Mouse (Mus musculus): Measurements from ENCODE around the gene Wdr35. TPM values are rescaled to one million over a fixed set of nuclear protein-coding genes. Genes with fewer than 3 reads are reported as not detected.

The Wdr35 gene
- polyA plus RNA-seq, 1 experiment from 2014 or later = 22.1 TPM

- H3K4me3 ChIP-seq (ENCODE audit: low read length) = no peak overlapping the region
- WGBS = 81% methylated on average over 5 of the region's 5 CpGs
- H3K36me3 ChIP-seq (ENCODE audit: control insufficient read depth, insufficient read depth, low read length) = no peaks in the 10 kb centered on the region
- H3K9ac ChIP-seq (ENCODE audit: low read length) = no peak overlapping the region
- no peaks in the 10 kb centered on the region for H3K4me1 ChIP-seq (replicated peaks; ENCODE audit: control insufficient read depth, insufficient read depth, low read length)
- H3K27me3 ChIP-seq (ENCODE audit: control insufficient read depth, insufficient read depth, low read depth, low read length) = no peaks in the 10 kb centered on the region
- H3K4me2 ChIP-seq (ENCODE audit: low read depth, low read length) = no peak overlapping the region
- ATAC-seq (ENCODE audit: low read depth) = no peak
- H3K27ac ChIP-seq (ENCODE audit: low read length) = no peak overlapping the region
- H3K9me3 ChIP-seq (ENCODE audit: control insufficient read depth, low read length) = no peaks in the 10 kb centered on the region
Measured at GRCm38 (mm10) chr12:9040177-9040576, 66.5 kb downstream of the Wdr35 start.

- Histone ChIP-seq H3K4me1 (replicated peaks; ENCODE audit: control insufficient read depth, insufficient read depth, low read length) (no peaks in the 10 kb centered on the region), H3K9me3 (ENCODE audit: control insufficient read depth, low read length) (no peaks in the 10 kb centered on the region), H3K27me3 (ENCODE audit: control insufficient read depth, insufficient read depth, low read depth, low read length) (no peaks in the 10 kb centered on the region), H3K4me2 (ENCODE audit: low read depth, low read length) (no peak overlapping the region), H3K27ac (ENCODE audit: low read length) (no peak overlapping the region), H3K4me3 (ENCODE audit: low read length) (no peak overlapping the region), H3K9ac (ENCODE audit: low read length) (no peak overlapping the region), H3K36me3 (ENCODE audit: control insufficient read depth, insufficient read depth, low read length) (no peaks in the 10 kb centered on the region)
- 77% methylated on average over 7 of the region's 7 CpGs for WGBS
- no peak for ATAC-seq (ENCODE audit: low read depth)
Measured at GRCm38 (mm10) chr12:9040686-9041085, 67.0 kb downstream of the Wdr35 start.

DNA sequence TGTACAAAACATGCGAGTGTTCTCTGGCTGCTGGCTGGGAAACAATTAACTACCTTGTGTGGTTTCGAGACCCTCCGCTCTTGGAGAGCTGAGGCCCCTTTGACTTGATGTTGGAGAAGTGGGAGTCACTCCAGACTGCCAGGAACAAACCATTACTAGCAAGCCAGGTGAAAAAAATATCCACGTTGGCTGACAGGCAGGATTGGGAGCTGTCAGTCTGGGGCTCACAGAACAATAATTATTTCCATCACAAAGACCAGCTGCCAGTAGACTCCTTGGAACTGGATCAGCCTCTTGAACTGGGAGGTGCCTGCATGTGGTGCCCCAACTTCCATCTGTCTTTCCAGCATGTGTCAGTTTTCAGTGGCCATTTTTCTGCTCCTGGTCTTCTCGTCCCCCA is 68.6 kb downstream of the Wdr35 start:
- ATAC-seq (ENCODE audit: low read depth) = no peak
- H3K27ac ChIP-seq (ENCODE audit: low read length) = no peak overlapping the region
- no peaks in the 10 kb centered on the region for H3K4me1 ChIP-seq (replicated peaks; ENCODE audit: control insufficient read depth, insufficient read depth, low read length)
- WGBS = 74% methylated on average over 5 of the region's 5 CpGs
- no peak overlapping the region for H3K4me3 ChIP-seq (ENCODE audit: low read length)
- H3K9me3 ChIP-seq (ENCODE audit: control insufficient read depth, low read length) = no peaks in the 10 kb centered on the region
- no peak overlapping the region for H3K4me2 ChIP-seq (ENCODE audit: low read depth, low read length)
- H3K36me3 ChIP-seq (ENCODE audit: control insufficient read depth, insufficient read depth, low read length) = no peaks in the 10 kb centered on the region
- no peaks in the 10 kb centered on the region for H3K27me3 ChIP-seq (ENCODE audit: control insufficient read depth, insufficient read depth, low read depth, low read length)
- no peak overlapping the region for H3K9ac ChIP-seq (ENCODE audit: low read length)

DNA sequence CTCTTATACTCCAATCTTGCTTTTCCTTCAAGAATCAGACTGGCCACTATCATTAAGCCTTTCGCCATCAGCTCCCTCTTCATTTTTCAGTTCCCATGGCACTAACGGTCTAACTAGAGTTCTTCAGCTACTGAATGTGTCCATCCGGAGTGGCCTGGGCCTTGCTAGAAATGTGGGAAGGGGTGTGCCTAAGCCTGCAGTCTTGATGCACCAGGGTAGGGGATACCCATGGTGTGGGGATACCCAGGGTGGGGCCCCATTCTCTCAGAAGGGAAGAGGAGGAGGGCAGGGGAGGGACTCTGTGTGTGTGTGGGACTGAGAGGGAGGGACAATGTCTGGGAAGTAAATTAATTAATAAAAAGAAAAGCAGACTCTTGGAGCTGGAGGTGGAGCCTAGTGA is 69.1 kb downstream of the Wdr35 start:
- 72% methylated on average over 3 of the region's 3 CpGs for WGBS
- no peaks in the 10 kb centered on the region for H3K27me3 ChIP-seq (ENCODE audit: control insufficient read depth, insufficient read depth, low read depth, low read length)
- H3K36me3 ChIP-seq (ENCODE audit: control insufficient read depth, insufficient read depth, low read length) = no peaks in the 10 kb centered on the region
- no peaks in the 10 kb centered on the region for H3K9me3 ChIP-seq (ENCODE audit: control insufficient read depth, low read length)
- H3K4me3 ChIP-seq (ENCODE audit: low read length) = no peak overlapping the region
- no peak overlapping the region for H3K4me2 ChIP-seq (ENCODE audit: low read depth, low read length)
- no peak overlapping the region for H3K27ac ChIP-seq (ENCODE audit: low read length)
- no peaks in the 10 kb centered on the region for H3K4me1 ChIP-seq (replicated peaks; ENCODE audit: control insufficient read depth, insufficient read depth, low read length)
- H3K9ac ChIP-seq (ENCODE audit: low read length) = no peak overlapping the region
- no peak for ATAC-seq (ENCODE audit: low read depth)

- ATAC-seq (ENCODE audit: low read depth) = no peak
- Histone ChIP-seq H3K27ac (ENCODE audit: low read length) (no peak overlapping the region), H3K4me3 (ENCODE audit: low read length) (no peak overlapping the region), H3K9me3 (ENCODE audit: control insufficient read depth, low read length) (no peaks in the 10 kb centered on the region), H3K36me3 (ENCODE audit: control insufficient read depth, insufficient read depth, low read length) (no peaks in the 10 kb centered on the region), H3K9ac (ENCODE audit: low read length) (no peak overlapping the region), H3K4me2 (ENCODE audit: low read depth, low read length) (no peak overlapping the region), H3K27me3 (ENCODE audit: control insufficient read depth, insufficient read depth, low read depth, low read length) (no peaks in the 10 kb centered on the region), H3K4me1 (replicated peaks; ENCODE audit: control insufficient read depth, insufficient read depth, low read length) (no peaks in the 10 kb centered on the region)
- WGBS = 90% methylated on average over 7 of the region's 7 CpGs
Measured at GRCm38 (mm10) chr12:9044666-9045065, 71.0 kb downstream of the Wdr35 start.

GRCm38 (mm10) chr12:9046674-9047073 is 73.0 kb downstream of the Wdr35 start:
- WGBS = 77% methylated on average over 4 of the region's 4 CpGs
- H3K9ac ChIP-seq (ENCODE audit: low read length) = no peak overlapping the region

DNA sequence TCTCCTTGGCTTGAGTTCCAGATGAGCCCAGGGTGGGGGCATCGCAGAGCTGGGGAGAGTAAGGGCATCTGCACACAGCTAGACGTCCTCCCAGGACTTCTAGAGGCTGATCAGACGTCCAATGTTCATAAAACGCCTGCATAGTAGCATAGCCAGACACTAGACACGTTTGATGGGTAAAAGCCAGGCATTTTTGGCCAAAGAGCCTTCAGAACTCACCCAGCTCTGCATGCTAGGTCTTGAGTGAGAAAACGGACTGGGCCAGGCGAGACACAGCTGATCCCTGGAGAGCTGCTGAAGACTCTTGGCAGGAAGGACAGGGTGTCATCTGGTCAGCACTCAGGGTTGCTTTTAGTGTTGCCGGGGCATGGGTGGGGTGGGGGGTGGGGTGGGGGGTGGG is 74.4 kb downstream of the Wdr35 start:
- Histone ChIP-seq H3K4me2 (ENCODE audit: low read depth, low read length) (no peak overlapping the region), H3K9me3 (ENCODE audit: control insufficient read depth, low read length) (no peaks in the 10 kb centered on the region), H3K9ac (ENCODE audit: low read length) (no peak overlapping the region), H3K27me3 (ENCODE audit: control insufficient read depth, insufficient read depth, low read depth, low read length) (no peaks in the 10 kb centered on the region), H3K36me3 (ENCODE audit: control insufficient read depth, insufficient read depth, low read length) (no peaks in the 10 kb centered on the region), H3K27ac (ENCODE audit: low read length) (no peak overlapping the region), H3K4me1 (replicated peaks; ENCODE audit: control insufficient read depth, insufficient read depth, low read length) (no peaks in the 10 kb centered on the region), H3K4me3 (ENCODE audit: low read length) (no peak overlapping the region)
- 55% methylated on average over 8 of the region's 8 CpGs for WGBS
- no peak for ATAC-seq (ENCODE audit: low read depth)

More at GRCm38 (mm10) chr12:9046674-9047073, 73.0 kb downstream of the Wdr35 start:
- Histone ChIP-seq H3K4me1 (replicated peaks; ENCODE audit: control insufficient read depth, insufficient read depth, low read length) (no peaks in the 10 kb centered on the region), H3K4me3 (ENCODE audit: low read length) (no peak overlapping the region), H3K4me2 (ENCODE audit: low read depth, low read length) (no peak overlapping the region), H3K9me3 (ENCODE audit: control insufficient read depth, low read length) (no peaks in the 10 kb centered on the region), H3K27me3 (ENCODE audit: control insufficient read depth, insufficient read depth, low read depth, low read length) (no peaks in the 10 kb centered on the region), H3K27ac (ENCODE audit: low read length) (no peak overlapping the region), H3K36me3 (ENCODE audit: control insufficient read depth, insufficient read depth, low read length) (no peaks in the 10 kb centered on the region)
- ATAC-seq (ENCODE audit: low read depth) = no peak

- H3K27me3 ChIP-seq (ENCODE audit: control insufficient read depth, insufficient read depth, low read depth, low read length) = no peaks in the 10 kb centered on the region
- H3K36me3 ChIP-seq (ENCODE audit: control insufficient read depth, insufficient read depth, low read length) = no peaks in the 10 kb centered on the region
- H3K4me2 ChIP-seq (ENCODE audit: low read depth, low read length) = no peak overlapping the region
- H3K9ac ChIP-seq (ENCODE audit: low read length) = no peak overlapping the region
- H3K4me3 ChIP-seq (ENCODE audit: low read length) = no peak overlapping the region
- no peak overlapping the region for H3K27ac ChIP-seq (ENCODE audit: low read length)
- H3K9me3 ChIP-seq (ENCODE audit: control insufficient read depth, low read length) = no peaks in the 10 kb centered on the region
- no peak for ATAC-seq (ENCODE audit: low read depth)
- H3K4me1 ChIP-seq (replicated peaks; ENCODE audit: control insufficient read depth, insufficient read depth, low read length) = peaks cover 4% of the 10 kb centered on the region
- WGBS = 15% methylated on average over 6 of the region's 6 CpGs
Measured at GRCm38 (mm10) chr12:9050824-9051223, 77.1 kb downstream of the Wdr35 start.

GRCm38 (mm10) chr12:9052075-9052829 is 78.6 kb downstream of the Wdr35 start:
- Histone ChIP-seq H3K4me2 (ENCODE audit: low read depth, low read length) (no peak overlapping the region), H3K36me3 (ENCODE audit: control insufficient read depth, insufficient read depth, low read length) (no peaks in the 10 kb centered on the region), H3K9ac (ENCODE audit: low read length) (no peak overlapping the region), H3K27me3 (ENCODE audit: control insufficient read depth, insufficient read depth, low read depth, low read length) (no peaks in the 10 kb centered on the region), H3K4me3 (ENCODE audit: low read length) (no peak overlapping the region), H3K4me1 (replicated peaks; ENCODE audit: control insufficient read depth, insufficient read depth, low read length) (peaks cover 4% of the 10 kb centered on the region), H3K9me3 (ENCODE audit: control insufficient read depth, low read length) (no peaks in the 10 kb centered on the region), H3K27ac (ENCODE audit: low read length) (no peak overlapping the region)
- WGBS = 56% methylated on average over 8 of the region's 8 CpGs
- peak; percentile 76 for ATAC-seq (ENCODE audit: low read depth)
